Mouse (Mus musculus): ENCODE measurements at regions not wholly inside any gene's neighbourhood (a gene's known extent, or its start where the extent isn't known, plus 50 kb on each side); places are given as distances from the start of the nearest gene placed in this dataset.
"Not testable (repeated sequence)": the region's sequence is repeated elsewhere in the genome, so short reads cannot be mapped to it uniquely, and the experiment has no call there.

DNA sequence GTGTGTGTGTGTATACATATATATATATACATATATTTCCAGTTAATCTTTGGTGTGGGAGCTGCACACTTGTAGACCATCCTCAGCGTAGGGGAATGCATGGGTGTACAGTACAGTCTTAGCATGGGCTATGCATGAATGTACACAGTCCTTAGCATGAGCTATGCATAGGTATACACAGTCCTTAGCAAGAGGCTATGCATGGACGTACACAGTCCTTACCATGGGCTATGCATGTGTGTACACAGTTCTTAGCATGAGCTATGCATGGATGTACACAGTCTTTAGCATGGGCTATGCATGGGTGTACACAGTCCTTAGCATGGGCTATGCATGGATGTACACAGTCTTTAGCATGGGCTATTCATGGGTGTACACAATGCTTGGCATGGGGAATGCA lies 70.5 kb downstream of the Rchy1 start:
- DNase-seq: no peak

DNA sequence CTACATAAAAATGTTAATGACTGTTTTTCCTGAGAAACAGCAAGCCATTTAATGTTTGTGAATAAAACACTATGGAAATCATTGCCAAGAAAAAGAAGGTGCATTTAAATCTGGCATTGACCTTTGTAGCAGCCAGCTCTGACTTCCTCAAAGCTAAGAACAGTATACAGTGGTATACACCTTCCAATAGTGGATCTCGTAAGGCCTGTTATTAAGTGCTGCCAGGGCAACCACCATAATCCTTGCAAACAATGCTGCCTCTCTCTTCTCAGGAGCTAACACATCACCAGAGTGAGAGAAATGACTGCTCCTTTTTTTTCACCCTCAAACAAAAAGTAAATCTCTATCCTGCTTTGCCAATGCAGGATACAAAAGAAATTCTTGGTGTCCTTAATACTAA lies 81.1 kb downstream of the Rchy1 start:
- no peak for DNase-seq

DNA sequence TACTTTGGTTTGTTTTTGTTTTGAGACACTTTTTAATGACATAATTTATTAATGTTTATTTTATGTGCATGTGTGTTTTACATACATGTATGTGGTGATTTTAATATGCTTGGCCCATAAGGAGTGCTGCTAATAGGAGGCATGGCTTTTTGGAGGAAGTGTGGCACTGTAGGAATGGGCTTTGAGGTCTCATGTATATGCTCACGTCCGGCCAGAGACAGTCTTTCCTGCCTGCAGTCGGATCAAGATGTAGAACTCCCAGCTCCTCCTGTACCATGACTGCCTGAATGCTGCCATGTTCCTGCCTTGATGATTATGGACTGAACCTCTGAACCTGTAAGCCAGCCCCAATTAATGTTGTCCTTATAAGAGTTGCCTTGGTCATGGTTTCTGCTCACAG lies 82.6 kb downstream of the Rchy1 start:
- no peak for DNase-seq

DNA sequence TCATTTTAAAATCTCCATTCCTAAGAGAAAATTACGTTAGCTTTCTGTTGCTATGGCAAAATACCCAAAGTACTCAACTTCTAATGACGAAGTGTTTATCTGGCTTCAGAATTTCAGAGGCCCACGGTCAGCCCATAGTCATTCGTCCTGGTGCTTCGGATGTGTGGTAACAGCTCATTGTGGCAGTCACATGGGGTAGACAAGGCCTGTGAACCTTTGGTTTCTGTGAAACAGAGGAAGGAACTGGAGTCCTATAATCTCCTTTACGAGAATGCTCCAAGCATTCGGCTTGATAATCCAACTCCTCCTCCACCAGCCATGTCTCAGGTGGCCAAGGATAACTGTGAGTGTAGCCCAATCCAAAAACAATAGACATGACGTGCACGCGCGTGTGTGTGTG lies 84.2 kb downstream of the Rchy1 start:
- no peak for DNase-seq

DNA sequence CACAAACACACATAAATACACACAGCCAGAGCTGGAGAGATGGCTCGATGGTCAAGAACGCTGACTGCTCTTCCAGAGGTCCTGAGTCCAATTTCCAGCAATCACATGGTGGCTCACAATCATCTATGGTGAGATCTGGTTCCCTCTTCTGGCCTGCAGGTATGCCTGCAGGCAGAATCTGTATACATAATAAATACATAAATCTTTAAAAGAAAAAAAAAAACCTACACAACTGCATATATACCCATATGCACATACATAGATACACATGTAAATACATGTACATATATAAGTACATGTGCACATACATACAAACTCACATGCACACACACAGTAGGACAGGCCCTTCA lies 86.2 kb downstream of the Rchy1 start:
- DNase-seq: no peak

DNA sequence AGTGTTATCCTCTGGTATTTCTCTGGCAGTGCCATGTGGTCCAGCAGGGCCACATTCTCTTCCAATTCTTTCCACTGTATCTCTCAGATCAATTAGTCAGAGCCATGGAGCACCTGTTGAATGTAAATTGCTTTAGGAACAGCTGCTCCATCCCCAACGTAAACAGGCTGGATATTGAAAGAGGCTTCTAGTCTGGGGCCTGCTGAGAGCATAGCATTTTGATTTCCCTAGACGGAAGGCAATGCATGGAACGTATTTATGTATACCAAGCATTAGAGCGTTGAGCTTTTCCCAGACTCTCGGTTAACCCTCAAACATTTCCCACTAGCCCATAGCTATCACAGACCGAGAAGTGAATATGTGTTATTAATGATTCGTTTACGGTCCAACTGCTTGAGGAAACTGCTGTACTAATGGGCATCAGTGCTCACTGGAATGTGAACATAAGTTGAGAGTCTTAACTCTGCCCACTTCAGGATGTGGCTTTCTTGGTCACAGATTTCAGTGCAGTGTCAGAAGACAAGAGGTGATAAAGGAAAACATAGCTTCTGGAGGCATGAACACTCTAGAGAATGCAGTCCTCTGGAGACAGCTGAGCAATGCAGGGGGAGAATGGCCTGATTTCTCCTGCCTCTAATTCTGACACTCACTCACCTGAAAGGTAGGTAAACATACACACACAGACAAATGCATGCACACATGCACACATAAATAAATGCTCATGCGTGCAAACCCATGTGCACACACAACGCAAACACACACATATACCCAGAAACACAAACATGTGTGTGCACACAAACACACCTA lies 86.8 kb downstream of the Rchy1 start:
- DNase-seq: no peak

DNA sequence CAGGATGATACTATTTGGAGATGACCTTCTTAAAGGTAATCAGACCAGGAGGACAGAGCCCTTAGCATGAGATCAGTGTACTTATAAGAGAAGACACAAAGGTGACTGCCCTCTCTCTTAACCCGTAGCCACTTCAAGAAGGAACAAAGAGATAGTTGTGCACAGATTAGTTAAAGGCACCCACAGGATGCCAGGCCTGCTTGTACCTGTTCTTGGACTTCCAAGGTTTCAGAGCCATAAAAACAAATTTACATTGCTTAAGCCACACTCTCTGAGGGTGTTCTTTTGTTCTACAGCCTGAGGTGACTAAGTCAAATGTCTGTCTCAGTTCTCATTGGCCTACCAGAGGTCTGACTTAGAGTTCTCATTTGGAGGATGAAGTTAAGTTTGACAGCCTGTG lies 90.1 kb downstream of the Rchy1 start:
- no peak for DNase-seq

DNA sequence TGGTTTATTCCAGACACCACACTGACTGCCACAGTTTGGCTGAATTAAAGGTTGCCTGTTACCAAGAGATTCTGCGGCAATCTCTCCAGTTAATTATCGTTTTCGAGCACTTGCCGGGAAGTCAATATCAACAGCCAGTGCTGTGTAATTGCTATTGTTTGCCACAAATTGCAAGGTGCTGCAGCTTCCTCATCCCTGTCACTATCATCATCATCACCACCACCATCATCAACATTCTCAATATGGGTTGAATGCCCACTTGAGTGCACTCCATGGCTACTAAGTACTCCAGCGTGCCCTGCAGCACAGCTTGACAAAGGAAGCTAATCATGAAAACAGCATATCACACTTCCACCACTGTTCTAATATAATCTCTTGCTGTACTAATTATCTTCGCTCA lies 93.1 kb downstream of the Rchy1 start:
- no peak for DNase-seq

DNA sequence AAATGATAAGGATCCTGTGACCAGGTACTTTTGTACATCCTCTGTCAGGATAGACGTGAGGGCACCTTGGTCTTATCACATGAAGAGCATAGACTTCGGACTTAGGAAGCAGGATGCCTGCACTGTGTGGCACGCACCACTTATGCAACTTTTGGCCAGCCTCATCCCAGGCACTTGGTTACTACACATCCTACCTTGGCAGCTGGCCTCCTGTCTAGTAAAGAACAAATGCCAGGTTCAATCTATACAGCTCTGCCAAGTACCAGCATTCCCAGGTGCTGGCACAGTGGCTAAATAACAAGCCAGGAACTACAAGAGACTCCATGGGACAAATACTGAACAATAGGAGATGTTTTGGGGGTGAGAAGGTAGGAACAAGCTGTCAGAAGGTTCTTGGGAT lies 96.7 kb downstream of the Rchy1 start:
- DNase-seq: no peak

DNA sequence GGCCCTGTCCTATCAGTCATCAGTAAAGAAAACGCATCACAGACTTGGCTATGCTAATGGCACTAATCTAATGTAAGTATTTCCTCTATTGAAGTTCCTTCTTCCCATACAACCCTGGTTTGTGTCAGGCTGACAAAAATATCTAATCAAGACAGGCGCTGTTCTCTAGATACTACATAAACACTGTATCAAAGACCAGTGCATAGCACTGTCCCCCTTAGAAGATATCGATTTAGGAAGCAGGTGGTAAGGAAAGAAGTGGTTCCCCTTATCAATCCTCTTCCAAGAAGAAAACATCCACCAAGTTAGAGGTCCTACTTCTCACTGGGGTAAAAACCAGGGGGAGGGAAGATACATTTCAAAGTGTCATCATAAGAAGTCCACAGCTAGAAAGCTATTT lies 97.5 kb downstream of the Rchy1 start:
- no peak for DNase-seq

DNA sequence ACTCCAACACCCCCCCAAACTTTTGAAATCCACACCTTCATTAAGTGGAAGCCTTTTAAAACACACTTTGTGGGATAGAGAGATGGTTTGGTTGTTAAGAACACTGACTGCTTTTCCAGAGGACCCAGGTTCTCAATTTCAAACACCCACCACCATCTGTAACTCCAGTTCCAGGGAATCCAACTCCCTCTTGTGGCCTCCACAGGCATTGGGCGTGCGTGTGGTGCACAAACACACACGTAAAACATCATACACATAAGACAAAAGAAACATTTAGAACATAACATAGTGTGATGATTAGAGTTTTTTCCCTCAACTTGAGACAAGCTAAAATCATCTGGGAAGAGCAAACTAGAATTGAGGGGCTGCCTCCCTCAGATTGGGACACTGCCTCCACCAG lies 100.0 kb downstream of the Rchy1 start:
- DNase-seq: no peak

DNA sequence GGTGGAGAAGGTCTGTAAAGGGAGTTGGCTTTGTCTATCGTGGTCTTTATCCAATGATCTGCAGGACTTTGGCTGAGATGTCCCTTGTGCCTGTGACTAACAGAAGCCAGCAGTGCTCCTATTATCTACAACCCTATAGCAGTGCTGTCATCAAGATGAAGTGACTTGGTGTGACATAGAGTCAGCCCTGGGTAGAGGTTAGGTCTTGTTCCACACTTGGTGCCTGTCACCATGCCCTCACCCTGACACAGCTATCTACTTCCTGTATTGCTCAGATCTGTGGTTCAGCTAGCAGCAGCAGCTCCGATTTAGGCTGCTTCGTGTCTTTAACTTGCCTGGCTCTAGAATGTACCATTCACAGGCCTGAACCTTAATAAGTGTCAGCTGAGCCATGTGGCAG lies 100.6 kb downstream of the Rchy1 start:
- DNase-seq: no peak

DNA sequence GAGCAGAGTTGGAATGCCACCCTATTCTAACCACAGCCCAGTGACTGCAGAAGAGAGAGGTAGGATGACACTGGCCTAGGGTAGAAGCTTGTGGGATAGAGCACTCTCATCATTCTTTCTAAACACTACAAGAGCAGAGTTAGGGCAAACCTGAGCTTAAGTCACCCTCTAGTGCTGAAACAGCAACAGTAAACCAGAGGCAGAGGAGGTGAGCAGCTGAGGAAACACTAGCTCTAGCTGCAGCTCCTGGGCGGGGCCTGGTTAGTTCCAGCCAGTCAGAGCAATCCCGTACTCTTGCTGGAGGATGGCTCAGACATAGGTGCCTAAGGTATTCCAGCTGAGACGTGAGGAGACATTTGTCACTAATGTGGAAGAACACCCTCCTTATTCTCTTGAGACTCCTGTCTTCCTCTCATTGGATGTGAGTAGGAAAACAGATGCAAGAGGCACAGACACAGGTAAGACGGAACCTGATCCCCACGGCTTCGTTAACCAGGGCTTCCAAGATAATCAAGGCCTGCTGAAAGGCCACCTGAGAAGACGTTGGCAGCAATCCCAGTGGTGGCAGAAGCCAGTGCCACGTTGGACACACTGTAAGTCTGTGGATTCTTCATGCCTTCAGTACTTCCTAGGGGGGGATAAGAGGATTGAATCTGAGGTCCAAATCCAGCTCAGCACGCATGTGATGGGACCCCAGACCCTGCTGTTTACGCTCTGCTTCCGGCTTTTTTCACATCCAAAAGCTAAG lies 101.3 kb downstream of the Rchy1 start:
- DNase-seq: no peak

DNA sequence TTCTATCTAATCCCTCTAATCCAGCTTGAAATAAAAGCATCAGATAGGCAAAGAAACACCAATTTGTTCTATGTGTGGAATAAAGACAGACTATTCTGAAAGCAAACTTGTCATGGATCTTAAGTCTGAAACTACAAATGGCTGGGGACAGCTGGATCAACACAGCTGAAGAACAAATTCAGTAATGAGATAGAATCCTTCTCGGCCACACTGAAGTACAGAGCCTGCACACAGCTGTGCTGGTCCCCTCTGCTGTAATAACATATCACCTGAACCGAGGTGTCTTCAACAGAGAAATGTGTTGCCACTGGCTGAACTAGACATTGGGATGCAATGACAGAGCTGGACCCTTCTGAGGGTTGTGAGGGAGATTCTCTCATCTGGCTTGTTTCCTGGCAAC lies 102.4 kb downstream of the Rchy1 start:
- no peak for DNase-seq

DNA sequence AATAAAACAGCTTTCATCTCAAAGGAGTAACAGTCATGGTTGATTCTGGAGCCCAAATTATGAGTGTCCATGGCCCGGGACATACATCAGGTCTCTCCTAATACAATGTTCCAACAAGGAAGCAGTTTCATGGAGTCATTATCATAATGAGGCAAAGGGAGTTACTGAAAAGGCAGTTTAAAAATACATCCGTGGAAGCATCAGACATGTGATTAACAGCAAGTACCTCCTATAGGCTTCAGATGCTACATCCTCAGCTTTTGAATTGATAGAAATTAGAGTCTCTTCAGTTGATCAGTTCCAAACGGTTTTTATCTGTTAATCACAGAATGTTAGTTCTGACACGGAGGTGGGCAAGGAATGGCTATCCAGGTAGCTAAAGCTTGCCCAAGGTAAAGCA lies 110.5 kb downstream of the Rchy1 start:
- DNase-seq: no peak

DNA sequence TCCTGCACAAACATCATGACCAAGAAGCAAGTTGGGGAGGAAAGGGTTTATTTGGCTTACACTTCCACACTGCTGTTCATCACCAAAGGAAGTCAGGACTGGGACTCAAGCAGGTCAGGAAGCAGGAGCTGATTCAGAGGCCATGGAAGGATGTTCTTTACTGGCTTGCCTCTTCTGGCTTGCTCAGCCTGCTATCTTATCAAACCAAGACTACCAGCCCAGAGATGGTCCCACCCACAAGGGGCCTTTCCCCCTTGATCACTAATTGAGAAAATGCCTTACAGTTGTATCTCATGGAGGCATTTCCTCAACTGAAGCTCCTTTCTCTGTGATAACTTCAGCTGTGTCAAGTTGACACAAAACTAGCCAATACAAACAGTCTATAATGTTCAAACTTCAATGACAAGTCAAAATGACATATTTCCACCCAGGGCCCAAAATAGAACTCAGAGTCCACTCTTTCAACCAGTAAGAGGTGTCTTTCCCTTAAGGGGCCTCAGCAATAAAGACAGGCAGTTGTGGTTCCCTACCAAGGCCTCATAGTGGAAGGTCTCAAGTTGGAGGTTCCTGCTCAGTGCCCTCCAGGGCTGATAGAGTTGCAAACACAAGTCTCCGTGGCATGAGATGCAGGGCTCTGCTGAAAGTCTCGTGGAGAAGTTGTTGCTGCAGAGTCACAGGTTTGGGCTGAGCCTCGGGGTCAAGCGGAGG lies 111.9 kb downstream of the Rchy1 start:
- DNase-seq: not testable (repeated sequence)

DNA sequence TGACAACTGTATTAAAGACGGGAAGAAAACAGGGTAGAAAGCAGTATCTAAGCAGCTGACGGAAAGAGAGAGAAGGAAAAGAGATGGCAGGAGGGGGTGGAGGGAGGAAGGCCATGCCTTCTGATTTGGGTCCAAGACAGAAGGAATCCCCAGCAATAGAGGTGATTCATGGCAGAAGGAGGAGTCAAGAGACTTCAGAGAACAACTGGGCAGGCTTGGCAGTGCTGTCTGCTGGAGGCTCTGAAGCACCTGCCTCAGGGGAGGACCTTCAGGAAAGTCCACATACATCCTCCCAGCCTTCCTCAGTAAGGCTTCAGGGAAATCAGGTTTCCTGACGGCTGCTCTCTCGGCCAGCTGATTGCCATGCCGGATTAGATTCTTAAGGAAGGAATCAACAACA lies 112.4 kb downstream of the Rchy1 start:
- DNase-seq: no peak

DNA sequence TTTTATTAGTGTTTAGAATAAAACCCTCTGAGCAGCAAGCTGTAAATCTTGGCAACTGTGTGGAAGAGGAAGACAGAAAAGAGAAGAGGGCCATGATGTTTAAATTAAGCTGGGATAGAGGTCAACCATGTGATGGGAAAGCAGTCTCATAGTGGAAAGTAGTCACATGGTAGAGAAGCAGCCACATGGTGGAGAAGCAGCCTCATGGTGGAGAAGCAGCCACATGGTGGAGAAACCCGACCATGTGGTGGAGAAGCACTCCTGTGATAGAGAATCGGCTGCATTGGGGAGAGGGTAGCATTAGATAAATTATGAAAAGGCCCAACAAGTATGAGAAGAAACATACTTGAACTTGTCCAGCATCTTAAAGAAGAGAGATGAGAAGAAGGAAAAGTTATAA lies 113.3 kb downstream of the Rchy1 start:
- no peak for DNase-seq

DNA sequence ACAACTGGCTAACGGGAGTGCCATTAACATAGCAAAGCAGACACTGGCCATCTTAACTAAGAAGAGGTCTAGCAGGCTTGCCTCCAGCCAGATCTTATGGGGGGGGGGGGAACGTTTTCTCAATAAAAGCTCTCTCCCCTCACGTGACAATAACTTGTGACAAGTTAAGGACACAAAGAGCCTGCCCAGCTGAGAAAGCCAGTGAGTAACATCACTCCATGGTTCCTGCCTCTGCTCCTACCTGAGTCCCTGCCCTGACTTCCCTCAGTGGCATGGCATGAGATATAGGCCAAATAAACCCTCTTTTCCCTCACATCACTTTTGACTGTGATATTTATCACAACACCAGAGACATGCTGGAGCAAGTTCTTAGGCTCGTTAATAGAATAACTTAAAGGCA lies 113.8 kb downstream of the Rchy1 start:
- DNase-seq: no peak

DNA sequence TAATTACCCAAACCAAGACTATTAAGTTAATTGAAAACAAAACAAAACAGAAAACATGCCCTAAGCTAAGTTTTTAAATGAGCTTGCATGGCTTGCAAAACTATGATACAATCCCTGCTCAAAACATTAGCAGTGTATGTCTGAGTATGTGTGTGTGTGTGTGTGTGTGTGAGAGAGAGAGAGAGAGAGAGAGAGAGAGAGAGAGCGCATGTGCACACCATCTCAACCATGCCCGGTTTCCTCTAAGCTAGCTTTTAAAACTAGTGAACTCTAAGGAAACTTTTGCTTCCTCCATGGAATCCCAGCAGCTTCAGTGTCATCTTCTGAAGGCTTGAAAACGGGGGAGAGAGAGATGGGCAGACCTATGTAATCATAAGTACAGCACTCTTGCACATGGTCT lies 114.3 kb downstream of the Rchy1 start:
- no peak for DNase-seq

DNA sequence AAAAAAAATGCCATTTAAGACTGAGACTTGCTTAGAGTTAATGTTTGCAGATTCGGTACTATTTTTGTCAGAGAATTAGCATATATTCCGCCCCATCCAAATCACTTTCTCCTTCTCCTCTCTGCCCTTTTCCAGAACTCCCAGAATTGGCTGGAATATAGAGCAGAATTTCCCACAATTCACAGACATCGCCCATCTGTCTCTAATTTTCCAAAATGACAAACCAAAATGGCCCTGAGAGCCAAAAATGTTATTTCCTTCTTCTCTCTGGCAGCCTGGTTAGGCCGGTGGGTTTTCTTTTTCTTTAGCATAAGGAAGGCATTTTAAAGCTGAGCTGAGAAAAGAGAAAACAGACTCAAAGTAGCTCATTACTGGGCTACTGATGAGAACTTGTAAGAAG lies 119.8 kb downstream of the Rchy1 start:
- DNase-seq: no peak

DNA sequence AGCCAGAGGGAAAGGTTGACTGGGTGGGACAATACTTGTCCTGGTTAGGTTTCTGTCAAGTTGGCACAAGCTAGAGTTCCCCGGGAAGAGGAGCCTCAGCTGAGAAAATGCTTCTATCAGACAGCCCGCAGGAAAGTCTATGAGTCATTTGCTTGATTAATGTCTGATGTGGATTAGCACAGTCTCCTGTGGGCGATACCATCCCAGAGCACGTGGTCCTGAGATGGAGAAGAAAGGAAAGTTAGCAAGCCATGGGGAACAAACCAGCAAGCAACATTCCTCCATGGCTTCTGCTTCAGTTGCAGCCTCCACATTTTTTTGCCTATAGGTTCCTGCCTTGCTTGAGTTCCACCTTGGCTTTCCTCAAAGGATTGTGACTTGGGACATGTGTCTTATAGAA lies 121.8 kb downstream of the Rchy1 start:
- no peak for DNase-seq

DNA sequence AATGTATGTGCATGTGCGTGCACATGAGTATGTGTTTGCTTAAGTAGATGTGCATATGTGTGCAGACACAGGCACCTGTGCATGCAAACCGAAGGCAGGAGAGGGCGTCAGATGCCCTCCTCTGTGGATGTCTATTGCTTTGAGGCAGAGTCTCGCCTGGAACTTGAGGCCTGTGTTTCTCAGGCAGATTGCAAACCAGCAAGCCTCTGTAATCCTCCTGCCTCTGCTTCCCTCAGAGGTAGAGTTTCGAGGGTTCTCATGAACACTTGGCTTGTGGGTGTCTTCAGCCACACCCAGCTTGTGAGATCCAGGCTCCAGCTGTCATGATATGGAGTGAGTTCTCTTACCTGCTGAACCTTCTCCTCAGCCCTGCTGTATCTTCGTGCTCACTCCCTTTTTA lies 134.4 kb downstream of the Rchy1 start:
- DNase-seq: no peak

DNA sequence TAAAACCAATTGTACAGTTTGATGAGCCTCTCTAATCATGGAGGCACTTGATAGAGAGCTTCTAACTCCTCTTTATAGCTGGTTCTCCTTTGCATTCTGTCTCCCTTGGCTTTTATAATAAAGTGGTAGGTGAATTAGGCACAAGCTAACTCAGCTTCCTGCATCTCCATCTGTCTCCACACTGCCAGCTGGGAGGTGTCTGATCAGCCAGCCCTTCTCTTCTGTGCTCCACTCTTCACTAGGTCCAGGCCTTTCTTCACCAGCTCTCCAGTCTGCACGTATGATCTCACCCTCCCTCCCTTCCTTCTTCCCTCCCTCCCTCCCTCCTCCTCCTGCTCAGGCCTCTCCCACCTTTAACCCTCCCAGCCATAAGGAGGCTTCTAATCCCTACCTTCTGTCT lies 136.2 kb downstream of the Rchy1 start:
- no peak for DNase-seq

All from kidney, adult 11 months (tissue).